Comparison of ENCODE assay signal across 12 mouse cellular contexts in genomic region chr3:80099625-80100024, GRCm38 (mm10).
DNase-seq lines count a peak whose midpoint lies in the region; ATAC-seq and TF ChIP-seq lines count a peak whose summit lies in the region.
"Had no signal": no experiment of that assay in that cellular context is flagged by ENCODE, and none has a peak within 500 bp of the region (broad histone marks: within the 10 kb centered on the region; RNA-seq: fewer than 3 reads in every experiment).

No protein-coding gene starts in this region.

- H3K36me3 ChIP-seq in forebrain, embryonic 14.5 days (ENCODE audit: control insufficient read depth, insufficient read depth, low read length) = no peaks in the 10 kb centered on the region
- H3K36me3 ChIP-seq in forebrain, postnatal 0 days (ENCODE audit: insufficient read depth) = no peaks in the 10 kb centered on the region
- H3K36me3 ChIP-seq in midbrain, postnatal 0 days (ENCODE audit: insufficient read depth, low read length) = no peaks in the 10 kb centered on the region
- H3K36me3 ChIP-seq in midbrain, embryonic 11.5 days (ENCODE audit: control insufficient read depth, insufficient read depth, low read length) = no peaks in the 10 kb centered on the region
- H3K36me3 ChIP-seq: limb, embryonic 13.5 days had no signal

- no peak overlapping the region for H3K27ac ChIP-seq in forebrain, embryonic 14.5 days (ENCODE audit: low read depth, low read length)
- H3K27ac ChIP-seq in forebrain, postnatal 0 days (ENCODE audit: low read depth, low read length) = no peak overlapping the region
- H3K27ac ChIP-seq in midbrain, postnatal 0 days (ENCODE audit: low read depth, low read length) = no peak overlapping the region
- no peak overlapping the region for H3K27ac ChIP-seq in midbrain, embryonic 11.5 days (ENCODE audit: low read depth, low read length)
- no peak overlapping the region for H3K27ac ChIP-seq in gastrocnemius, adult 2 months
- H3K27ac ChIP-seq: limb, embryonic 13.5 days had no signal

- no peak overlapping the region for H3K4me2 ChIP-seq in forebrain, embryonic 14.5 days (ENCODE audit: low read length)
- H3K4me2 ChIP-seq in forebrain, postnatal 0 days (ENCODE audit: low read depth) = no peak overlapping the region
- H3K4me2 ChIP-seq in midbrain, postnatal 0 days (ENCODE audit: low read depth, low read length, poor library complexity, severe bottlenecking) = no peak overlapping the region
- H3K4me2 ChIP-seq in midbrain, embryonic 11.5 days = no peak overlapping the region
- H3K4me2 ChIP-seq: limb, embryonic 13.5 days had no signal

- intact Hi-C loops in gastrocnemius, adult 2 months (cut with DNase I) = no loop called here

- no peaks in the 10 kb centered on the region for H3K9me3 ChIP-seq in forebrain, embryonic 14.5 days (replicated peaks; ENCODE audit: control insufficient read depth, low read length)
- no peaks in the 10 kb centered on the region for H3K9me3 ChIP-seq in forebrain, postnatal 0 days (ENCODE audit: low read length)
- no peaks in the 10 kb centered on the region for H3K9me3 ChIP-seq in midbrain, postnatal 0 days (ENCODE audit: low read length)
- no peaks in the 10 kb centered on the region for H3K9me3 ChIP-seq in midbrain, embryonic 11.5 days (ENCODE audit: control insufficient read depth, low read length)
- H3K9me3 ChIP-seq: limb, embryonic 13.5 days had no signal

- H3K9ac ChIP-seq in forebrain, embryonic 14.5 days (ENCODE audit: low read length) = no peak overlapping the region
- no peak overlapping the region for H3K9ac ChIP-seq in forebrain, postnatal 0 days
- H3K9ac ChIP-seq in midbrain, postnatal 0 days (replicated peaks; ENCODE audit: low read length, poor library complexity, severe bottlenecking) = no peak overlapping the region
- no peak overlapping the region for H3K9ac ChIP-seq in midbrain, embryonic 11.5 days (ENCODE audit: low read length)
- H3K9ac ChIP-seq: limb, embryonic 13.5 days had no signal

- peak; percentile 17 for DNase-seq in forebrain, embryonic 14.5 days (ENCODE audit: low spot score)
- no peak for DNase-seq in forebrain, postnatal 0 days
- peak; percentile 14 for DNase-seq in midbrain, postnatal 0 days (ENCODE audit: low spot score)
- DNase-seq in midbrain, embryonic 11.5 days (ENCODE audit: low spot score, missing footprints) = no peak
- peak; percentile 33 for DNase-seq in gastrocnemius, adult 2 months
- DNase-seq in kidney, postnatal 4 days = peak; percentile 57 to 61
- DNase-seq in c-Kit-positive CD71-positive TER-119-positive erythroid progenitor cells, embryonic 14.5 days (ENCODE audit: low spot score) = no peak
- DNase-seq: B cell, adult 2 months; midbrain, embryonic 14.5 days had no signal

- H3K4me1 ChIP-seq in forebrain, embryonic 14.5 days (ENCODE audit: control insufficient read depth, insufficient read depth, low read length) = no peaks in the 10 kb centered on the region
- no peaks in the 10 kb centered on the region for H3K4me1 ChIP-seq in forebrain, postnatal 0 days (ENCODE audit: insufficient read depth)
- no peaks in the 10 kb centered on the region for H3K4me1 ChIP-seq in midbrain, postnatal 0 days (ENCODE audit: insufficient read depth, low read length)
- H3K4me1 ChIP-seq in midbrain, embryonic 11.5 days (ENCODE audit: control insufficient read depth, insufficient read depth, low read length) = no peaks in the 10 kb centered on the region

- H3K27me3 ChIP-seq in forebrain, embryonic 14.5 days (replicated peaks; ENCODE audit: control insufficient read depth, insufficient read depth, low read length) = no peaks in the 10 kb centered on the region
- H3K27me3 ChIP-seq in forebrain, postnatal 0 days (ENCODE audit: insufficient read depth, low read length) = no peaks in the 10 kb centered on the region
- no peaks in the 10 kb centered on the region for H3K27me3 ChIP-seq in midbrain, postnatal 0 days (ENCODE audit: insufficient read depth, low read length)
- no peaks in the 10 kb centered on the region for H3K27me3 ChIP-seq in midbrain, embryonic 11.5 days (ENCODE audit: control insufficient read depth, insufficient read depth, low read length)
- H3K27me3 ChIP-seq: limb, embryonic 13.5 days had no signal

- peak; percentile 26; the same call in 1 of the 2 replicates for ATAC-seq in forebrain, embryonic 14.5 days
- ATAC-seq in forebrain, postnatal 0 days = no peak
- ATAC-seq in midbrain, postnatal 0 days (ENCODE audit: low FRiP score) = no peak
- no peak for ATAC-seq in midbrain, embryonic 11.5 days (ENCODE audit: low FRiP score)
- no peak for ATAC-seq in CD4-positive, CD25-positive, alpha-beta regulatory T cell, adult 4 months
- ATAC-seq: forebrain, embryonic 16.5 days had no signal

- TF ChIP-seq CTCF in forebrain, postnatal 0 days (IDR thresholded peaks at IDR 0.05; ENCODE audit: low read depth) = no peak
- TF ChIP-seq CTCF in midbrain, postnatal 0 days (IDR thresholded peaks at IDR 0.05) = no peak
- no peak for TF ChIP-seq CTCF in gastrocnemius, adult 2 months (IDR thresholded peaks at IDR 0.05)

- H3K4me3 ChIP-seq in forebrain, embryonic 14.5 days (ENCODE audit: low read depth, low read length) = no peak overlapping the region
- no peak overlapping the region for H3K4me3 ChIP-seq in forebrain, postnatal 0 days (ENCODE audit: low read depth, low read length)
- no peak overlapping the region for H3K4me3 ChIP-seq in midbrain, postnatal 0 days (ENCODE audit: low read depth, low read length)
- H3K4me3 ChIP-seq in midbrain, embryonic 11.5 days (ENCODE audit: low read depth, low read length) = no peak overlapping the region
- no peak overlapping the region for H3K4me3 ChIP-seq in gastrocnemius, adult 2 months
- H3K4me3 ChIP-seq: limb, embryonic 13.5 days had no signal

- WGBS in forebrain, embryonic 14.5 days = 89% methylated on average over 3 of the region's 3 CpGs
- WGBS in forebrain, postnatal 0 days = 80% methylated on average over 3 of the region's 3 CpGs
- 90% methylated on average over 3 of the region's 3 CpGs for WGBS in midbrain, postnatal 0 days
- WGBS in midbrain, embryonic 11.5 days = 82% methylated on average over 3 of the region's 3 CpGs

Comparison
In these comparisons a context has a peak if more than half of its experiments do, and no peak if none do; other contexts are left out.
1. DNase-seq: peak in forebrain, embryonic 14.5 days (single experiment), midbrain, postnatal 0 days (single experiment), gastrocnemius, adult 2 months (single experiment) and kidney, postnatal 4 days (2 of 2); none in forebrain, postnatal 0 days (single experiment), midbrain, embryonic 11.5 days (single experiment) and c-Kit-positive CD71-positive TER-119-positive erythroid progenitor cells, embryonic 14.5 days (single experiment).